Mouse (Mus musculus) CH12.LX (cell line): Measurements from ENCODE around the gene Pip5k1b. TPM values are rescaled to one million over a fixed set of nuclear protein-coding genes. Genes with fewer than 3 reads are reported as not detected.

Experiments used
- DNase-seq: peaks from one replicate; pipeline ENCODE4 v3.0.0-alpha.2; 2013; ENCODE audit errors: extremely low read depth
- H3K27ac ChIP-seq: 2 replicates; pipeline ENCODE4 v1.5.1; 2012; ENCODE audit warnings: low read depth, mild to moderate bottlenecking, control low read depth, moderate library complexity; ENCODE audit not compliant: insufficient read depth
- H3K27me3 ChIP-seq: replicated peaks from 2 replicates; pipeline ENCODE3; 2012; ENCODE audit warnings: inconsistent platforms
- H3K36me3 ChIP-seq, 2 experiments: replicated peaks in 1 of 2; 2 replicates each; pipeline versions ENCODE3 to v1.6.1; 2012; ENCODE audit warnings: inconsistent platforms in 1 of 2, low read length in 1 of 2, mild to moderate bottlenecking in 1 of 2, mixed read lengths in 1 of 2, moderate library complexity in 1 of 2; ENCODE audit not compliant: control insufficient read depth in 1 of 2, insufficient read depth in 1 of 2
- H3K4me1 ChIP-seq, 2 experiments: 2 replicates each; pipeline ENCODE4 v1.6.1; 2012; ENCODE audit warnings: inconsistent platforms in 1 of 2, moderate library complexity in 1 of 2; ENCODE audit not compliant: insufficient read depth in 2 of 2, control insufficient read depth in 1 of 2
- H3K4me2 ChIP-seq: 2 replicates; pipeline ENCODE4 v1.6.1; 2012; ENCODE audit warnings: low read depth, mild to moderate bottlenecking, control low read depth; ENCODE audit not compliant: poor library complexity, insufficient read depth, severe bottlenecking
- H3K4me3 ChIP-seq, 3 experiments: fragments of 150-350 bp in 1 of 3; sonication (generic) in 1 of 3; replicated peaks in 1 of 3; 2 replicates each; pipeline versions ENCODE3 to v1.5.1; 2011 to 2012; ENCODE audit warnings: low read depth in 2 of 3, low read length in 2 of 3, mild to moderate bottlenecking in 2 of 3, moderate library complexity in 2 of 3, control low read depth in 1 of 3, improper control_type of control experiment in 1 of 3, inconsistent platforms in 1 of 3, mixed read lengths in 1 of 3; ENCODE audit not compliant: poor library complexity in 1 of 3
- H3K79me2 ChIP-seq: replicated peaks from 2 replicates; pipeline ENCODE4 v1.6.1; 2012; ENCODE audit warnings: mild to moderate bottlenecking, moderate library complexity; ENCODE audit not compliant: control insufficient read depth, poor library complexity, insufficient read depth, severe bottlenecking; ENCODE audit errors: extremely low read depth
- H3K9ac ChIP-seq: 2 replicates; pipeline ENCODE4 v1.6.1; 2012; ENCODE audit warnings: low read depth, mild to moderate bottlenecking, control low read depth, moderate library complexity; ENCODE audit not compliant: insufficient read depth
- H3K9me3 ChIP-seq: replicated peaks from 2 replicates; pipeline ENCODE3; 2012; ENCODE audit warnings: low read length, inconsistent platforms, mixed read lengths
- BHLHE40 ChIP-seq: IDR thresholded peaks from 2 replicates; pipeline ENCODE4 v1.6.1; 2011; ENCODE audit warnings: mild to moderate bottlenecking, low read depth, low read length, improper control_type of control experiment
- CHD2 ChIP-seq: IDR thresholded peaks from 2 replicates; pipeline ENCODE4 v1.6.1; 2011; ENCODE audit warnings: low read length, improper control_type of control experiment
- CTCF ChIP-seq, 2 experiments: IDR thresholded peaks in 1 of 2; conservative IDR thresholded peaks in 1 of 2; 2 replicates each; pipeline ENCODE4 v1.5.1; 2011 to 2012; ENCODE audit warnings: low read depth in 2 of 2, low read length in 2 of 2, improper control_type of control experiment in 1 of 2, inconsistent platforms in 1 of 2, mild to moderate bottlenecking in 1 of 2, moderate library complexity in 1 of 2
- ELF1 ChIP-seq: IDR thresholded peaks from 2 replicates; pipeline ENCODE4 v1.6.1; 2014; ENCODE audit warnings: low read depth, mild to moderate bottlenecking, inconsistent platforms, low read length, improper control_type of control experiment
- EP300 ChIP-seq: IDR thresholded peaks from 2 replicates; pipeline ENCODE4 v1.6.1; 2011; ENCODE audit warnings: low read length, improper control_type of control experiment
- JUND ChIP-seq: conservative IDR thresholded peaks from 2 replicates; pipeline ENCODE4 v1.6.1; 2011; ENCODE audit warnings: low read depth, low read length, improper control_type of control experiment
- KAT2A ChIP-seq: IDR thresholded peaks from 2 replicates; pipeline ENCODE4 v1.6.1; 2012; ENCODE audit warnings: low read length, improper control_type of control experiment, inconsistent platforms; ENCODE audit not compliant: insufficient replicate concordance
- MAFK ChIP-seq: IDR thresholded peaks from 2 replicates; pipeline ENCODE4 v1.6.1; 2011; ENCODE audit warnings: low read length, improper control_type of control experiment; ENCODE audit not compliant: insufficient replicate concordance
- MAX ChIP-seq: IDR thresholded peaks from 2 replicates; pipeline ENCODE4 v1.6.1; 2011; ENCODE audit warnings: low read length, improper control_type of control experiment
- MAZ ChIP-seq: IDR thresholded peaks from 2 replicates; pipeline ENCODE4 v1.6.1; 2012; ENCODE audit warnings: low read depth, mild to moderate bottlenecking, inconsistent platforms, low read length, improper control_type of control experiment, moderate library complexity
- MEF2A ChIP-seq: IDR thresholded peaks from 2 replicates; pipeline ENCODE4 v1.6.1; 2014; ENCODE audit warnings: low read depth, mild to moderate bottlenecking, inconsistent platforms, low read length, improper control_type of control experiment, borderline replicate concordance
- MXI1 ChIP-seq: IDR thresholded peaks from 2 replicates; pipeline ENCODE4 v1.6.1; 2011; ENCODE audit warnings: mild to moderate bottlenecking, low read depth, low read length, improper control_type of control experiment
- MYC ChIP-seq: IDR thresholded peaks from 2 replicates; pipeline ENCODE4 v1.6.1; 2011; ENCODE audit warnings: low read depth, mild to moderate bottlenecking, improper control_type of control experiment, low read length
- NELFE ChIP-seq: IDR thresholded peaks from 2 replicates; pipeline ENCODE4 v1.6.1; 2011; ENCODE audit warnings: low read depth, low read length, improper control_type of control experiment
- NRF1 ChIP-seq: IDR thresholded peaks from 2 replicates; pipeline ENCODE4 v1.6.1; 2014; ENCODE audit warnings: low read depth, mild to moderate bottlenecking, inconsistent platforms, low read length, improper control_type of control experiment, moderate library complexity
- RAD21 ChIP-seq: IDR thresholded peaks from 2 replicates; pipeline ENCODE4 v1.6.1; 2011; ENCODE audit warnings: low read depth, mild to moderate bottlenecking, low read length, improper control_type of control experiment, moderate library complexity
- RCOR1 ChIP-seq: conservative IDR thresholded peaks from 2 replicates; pipeline ENCODE4 v1.6.1; 2012; ENCODE audit warnings: low read depth, mild to moderate bottlenecking, inconsistent platforms, low read length, improper control_type of control experiment
- SIN3A ChIP-seq: IDR thresholded peaks from 2 replicates; pipeline ENCODE4 v1.6.1; 2012; ENCODE audit warnings: low read length, improper control_type of control experiment, inconsistent platforms
- SMC3 ChIP-seq: IDR thresholded peaks from 2 replicates; pipeline ENCODE4 v1.6.1; 2011; ENCODE audit warnings: low read depth, low read length, improper control_type of control experiment
- TBP ChIP-seq: conservative IDR thresholded peaks from 2 replicates; pipeline ENCODE4 v1.6.1; 2011; ENCODE audit warnings: low read depth, low read length, improper control_type of control experiment
- UBTF ChIP-seq: IDR thresholded peaks from 2 replicates; pipeline ENCODE4 v1.6.1; 2012; ENCODE audit warnings: low read depth, mild to moderate bottlenecking, inconsistent platforms, low read length, improper control_type of control experiment, moderate library complexity
- USF1 ChIP-seq: IDR thresholded peaks from 2 replicates; pipeline ENCODE4 v1.6.1; 2014; ENCODE audit warnings: low read depth, mild to moderate bottlenecking, inconsistent platforms, low read length, improper control_type of control experiment
- ZMIZ1 ChIP-seq: IDR thresholded peaks from 2 replicates; pipeline ENCODE4 v1.6.1; 2012; ENCODE audit warnings: low read depth, mild to moderate bottlenecking, inconsistent platforms, low read length, improper control_type of control experiment
- ZNF384 ChIP-seq: IDR thresholded peaks from 2 replicates; pipeline ENCODE4 v1.6.1; 2012; ENCODE audit warnings: low read depth, low read length, improper control_type of control experiment, inconsistent platforms
- dilution Hi-C: fragments of 300-500 bp; cut with MboI; formaldehyde crosslinking; loops from 2 replicates; pipeline ENCODE4 v1.14.3; 2020; ENCODE audit warnings: low sequenced_read_pairs; ENCODE audit not compliant: extremely low pct_unique_long_range_greater_than_20kb, extremely low pct_ligation_motif_present
- in situ Hi-C: fragments of 300-500 bp; cut with MboI; formaldehyde crosslinking; loops from 3 replicates; pipeline ENCODE4 v1.14.3; 2019; ENCODE audit warnings: low sequenced_read_pairs, low pct_ligation_motif_present, low pct_unique_long_range_greater_than_20kb, mixed read lengths
- polyA plus RNA-seq: library from polyadenylated mRNA; unstranded; fragments of >175 nt; gene quantifications from 2 replicates; pipeline ENCODE4 v1.2.1, GENCODE M21; 2012; ENCODE audit warnings: low read depth; ENCODE audit not compliant: insufficient read length
- total RNA-seq, 2 experiments: library from RNA; depleted of rRNA; stranded (reverse); fragments of 300-350 nt in 1 of 2; fragments of >200 nt in 1 of 2; gene quantifications; 2 replicates each; pipeline ENCODE4 v1.2.3; 2012 to 2014

Pip5k1b gene
- total and polyA plus RNA-seq, 3 experiments, result 1.7 to 2.9 (median 2.0) TPM

GRCm38 (mm10) chr19:24326969-24327368 lies 228.7 kb downstream of the Pip5k1b start:
- dilution Hi-C loops (no loop called here), in situ Hi-C loops (no loop called here)
- Histone ChIP-seq H3K4me3 (no peak overlapping the region), H3K4me2 (no peak overlapping the region), H3K9ac (no peak overlapping the region), H3K9me3 (no peaks in the 10 kb centered on the region), H3K27me3 (no peaks in the 10 kb centered on the region), H3K27ac (no peak overlapping the region), H3K4me1 (peaks cover 9 to 21% of the 10 kb centered on the region in 2 experiments), H3K79me2 (no peaks in the 10 kb centered on the region), H3K36me3 (no peaks in the 10 kb centered on the region)
- TF ChIP-seq MAX (no peak), MAFK (no peak), ZMIZ1 (no peak), SMC3 (no peak), NELFE (no peak), KAT2A (no peak), MEF2A (no peak), RAD21 (no peak), EP300 (no peak), ZNF384 (no peak), UBTF (no peak), NRF1 (no peak), BHLHE40 (no peak), MAZ (no peak), MYC (no peak), RCOR1 (no peak), CHD2 (no peak), JUND (no peak), MXI1 (no peak), USF1 (no peak)
- DNase-seq, result no peak

DNA sequence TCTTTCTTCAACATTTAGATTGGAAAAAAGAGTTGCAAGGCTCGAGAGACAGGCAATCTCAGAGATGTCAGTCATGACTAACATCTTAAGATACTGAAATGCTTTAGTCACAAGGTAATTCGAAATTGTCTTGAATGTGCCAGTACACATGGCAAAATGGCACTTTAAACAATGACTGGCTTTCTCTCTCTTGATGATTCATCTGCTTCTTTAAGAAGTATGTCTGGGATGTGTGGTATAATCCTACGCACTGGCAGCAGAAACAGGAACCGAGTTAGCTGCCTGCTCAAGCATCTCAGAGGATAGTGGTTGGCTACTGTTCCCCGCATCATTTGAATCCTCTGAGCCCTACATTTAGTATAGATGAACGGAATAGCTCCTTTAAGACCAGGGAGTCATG lies 230.0 kb downstream of the Pip5k1b start:
- H3K27ac ChIP-seq, result no peak overlapping the region
- no peak overlapping the region; the same call in 1 of the 2 replicates for H3K4me2 ChIP-seq
- no peak overlapping the region for H3K9ac ChIP-seq
- H3K36me3 ChIP-seq, result no peaks in the 10 kb centered on the region
- H3K4me3 ChIP-seq, result no peak overlapping the region
- DNase-seq, result peak; percentile 75
- dilution Hi-C loops (no loop called here), in situ Hi-C loops (no loop called here)
- no peaks in the 10 kb centered on the region for H3K9me3 ChIP-seq
- TF ChIP-seq JUND (peak; percentile 57; the same call in 1 of the 2 replicates), MAX (peak; percentile 11; the same call in 1 of the 2 replicates), ZMIZ1 (no peak), MYC (0 out of 2 replicates have a peak, but pooled peaks have one; percentile 33), ELF1 (no peak), TBP (no peak), SIN3A (peak; percentile 14; the same call in 1 of the 2 replicates), CHD2 (no peak), EP300 (peak; percentile 56), CTCF (conservative IDR thresholded peaks at IDR 0.05 in 1 of 2, IDR thresholded peaks at IDR 0.05 in 1 of 2; ENCODE audit: low read depth in 2 of 2, low read length in 2 of 2) (no peak)
- no peaks in the 10 kb centered on the region for H3K27me3 ChIP-seq
- no peaks in the 10 kb centered on the region for H3K79me2 ChIP-seq
- peaks cover 9 to 18% of the 10 kb centered on the region in 2 experiments for H3K4me1 ChIP-seq
